Mouse (Mus musculus): ENCODE results near the gene Ube2g2. TPM values are rescaled to one million over a fixed set of nuclear protein-coding genes. Genes with fewer than 3 reads are reported as not detected.

Gene Ube2g2
- polyA plus RNA-seq, 1 experiment from 2014 or later = 98.4 TPM

DNA sequence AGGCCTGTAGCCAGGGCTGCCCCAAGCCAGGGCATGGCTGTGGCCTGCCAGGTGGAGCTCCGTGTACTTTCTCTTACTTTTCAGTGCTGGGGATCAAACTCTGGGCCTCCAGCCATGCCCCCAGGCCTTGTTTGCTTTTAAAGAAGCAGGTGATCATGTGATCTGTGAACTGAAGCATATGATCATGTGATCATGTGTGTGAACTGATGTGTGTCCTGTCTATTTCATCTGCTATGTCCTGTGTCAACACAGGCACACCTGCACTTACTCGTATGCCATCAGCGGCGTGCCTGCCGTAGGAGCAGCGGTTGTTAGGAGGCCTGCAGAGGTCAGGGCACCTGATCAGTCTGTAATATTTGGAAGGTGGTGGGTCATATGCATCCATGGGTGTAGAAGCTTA, 11.9 kb downstream of the Ube2g2 start:
- Histone ChIP-seq H3K36me3 (peaks cover 83% of the 10 kb centered on the region), H3K27ac (no peak overlapping the region), H3K4me3 (no peak overlapping the region), H3K4me1 (no peaks in the 10 kb centered on the region), H3K27me3 (ENCODE audit: low read depth, poor library complexity, severe bottlenecking) (no peaks in the 10 kb centered on the region), H3K9me3 (replicated peaks) (no peaks in the 10 kb centered on the region)
- no peak for DNase-seq (ENCODE audit: low spot score)
- 94% methylated on average over 6 of the region's 6 CpGs for WGBS

DNA sequence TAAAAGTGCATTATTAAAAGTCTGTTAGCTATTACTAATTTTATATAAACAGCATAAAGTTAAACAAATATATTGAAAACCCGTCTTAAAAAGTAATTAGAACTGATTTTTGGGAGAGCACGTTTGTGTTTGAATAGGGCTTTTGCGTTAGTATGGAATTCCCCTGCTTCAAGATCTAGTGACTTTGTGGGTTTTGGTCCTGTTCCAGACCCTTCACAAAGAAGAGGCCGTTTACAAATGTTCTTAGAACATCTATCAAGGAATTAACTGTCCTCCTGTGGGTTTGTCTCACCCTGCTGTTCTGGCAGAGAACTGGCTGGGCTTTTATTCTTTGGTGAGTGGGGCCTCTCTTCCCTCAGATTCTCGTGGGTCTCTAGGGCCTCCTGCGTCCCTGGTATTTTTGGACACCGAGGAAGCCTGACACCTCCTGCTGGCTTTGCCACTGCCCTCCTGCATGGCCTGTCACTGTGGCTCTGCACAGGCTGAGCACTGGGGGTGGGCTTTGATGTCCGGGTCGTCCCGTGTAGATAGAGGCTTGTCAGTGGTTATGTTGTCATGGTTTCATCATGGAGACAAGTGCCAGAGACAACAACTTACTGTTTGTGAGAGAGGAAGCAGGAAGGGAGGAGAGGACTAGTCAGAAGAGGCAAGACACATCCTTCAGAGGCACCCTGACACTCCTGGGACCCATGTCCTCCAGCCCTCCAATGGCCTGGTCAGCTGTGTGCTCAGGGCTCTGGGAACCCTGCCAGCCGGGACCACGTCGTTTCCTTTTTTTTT, 12.6 kb downstream of the Ube2g2 start:
- Histone ChIP-seq H3K27ac (no peak overlapping the region), H3K9me3 (replicated peaks) (no peaks in the 10 kb centered on the region), H3K27me3 (ENCODE audit: low read depth, poor library complexity, severe bottlenecking) (no peaks in the 10 kb centered on the region), H3K4me1 (no peaks in the 10 kb centered on the region), H3K36me3 (peaks cover 90% of the 10 kb centered on the region), H3K4me3 (no peak overlapping the region)
- 89% methylated on average over 13 of the region's 13 CpGs for WGBS
- no peak for DNase-seq (ENCODE audit: low spot score)

DNA sequence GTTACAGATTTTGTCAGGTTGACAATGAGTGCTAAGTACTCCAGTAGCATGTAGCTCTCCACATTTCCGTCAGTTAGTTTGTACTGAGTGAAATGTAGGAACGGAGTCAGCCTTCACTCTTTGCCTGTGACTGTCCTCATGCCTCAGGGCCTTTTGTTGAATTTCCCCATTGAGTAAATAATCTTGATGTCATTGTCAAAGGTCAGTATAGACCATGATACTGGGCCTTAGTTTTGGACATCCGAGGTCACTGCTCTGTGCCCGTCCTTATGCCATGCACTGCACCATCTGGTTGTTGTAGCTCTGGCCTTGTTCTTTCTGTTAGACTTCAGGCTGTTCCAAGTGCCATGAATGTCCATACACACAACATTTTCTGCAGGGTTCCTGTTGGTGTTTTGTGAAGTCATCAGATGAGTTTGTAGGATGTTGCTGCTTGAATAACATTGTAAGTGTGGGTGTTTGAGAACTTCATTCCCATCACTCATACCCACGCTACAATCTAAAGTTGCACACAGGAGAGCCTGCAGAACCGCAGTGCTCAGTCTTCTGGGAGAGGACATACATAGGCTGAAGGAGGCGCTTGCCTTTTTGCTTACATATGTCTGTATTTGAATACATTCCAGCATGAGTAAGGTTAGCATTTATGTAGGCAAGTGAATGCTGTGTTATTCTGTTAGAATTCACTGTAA, 14.3 kb downstream of the Ube2g2 start:
- DNase-seq (ENCODE audit: low spot score) = no peak
- no peaks in the 10 kb centered on the region for H3K9me3 ChIP-seq (replicated peaks)
- H3K36me3 ChIP-seq = peaks cover 96% of the 10 kb centered on the region
- WGBS = 94% methylated on average over 7 of the region's 7 CpGs
- no peak overlapping the region for H3K4me3 ChIP-seq
- H3K27me3 ChIP-seq (ENCODE audit: low read depth, poor library complexity, severe bottlenecking) = no peaks in the 10 kb centered on the region
- H3K27ac ChIP-seq = no peak overlapping the region
- H3K4me1 ChIP-seq = no peaks in the 10 kb centered on the region

DNA sequence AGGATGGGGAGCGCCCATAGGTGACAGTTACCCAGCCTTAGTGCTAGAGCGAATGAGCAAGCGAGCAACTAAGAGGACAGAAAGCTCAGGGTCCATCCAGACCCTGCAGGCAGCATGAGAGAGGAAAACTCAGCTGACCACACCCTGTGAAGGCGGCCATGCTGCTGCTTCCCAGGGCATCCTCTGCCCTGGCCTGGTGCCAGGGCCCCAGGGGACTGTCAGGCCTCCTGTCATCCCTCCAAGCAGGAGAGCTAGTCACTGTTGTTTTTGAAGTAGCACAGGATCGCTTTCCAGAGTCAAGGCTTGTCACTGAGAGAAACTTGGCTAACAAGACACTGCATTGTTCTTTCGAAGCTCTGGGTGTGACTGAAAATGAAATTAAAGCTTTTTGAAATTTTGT, 16.9 kb downstream of the Ube2g2 start:
- no peak overlapping the region for H3K27ac ChIP-seq
- no peak overlapping the region for H3K4me3 ChIP-seq
- H3K4me1 ChIP-seq = no peaks in the 10 kb centered on the region
- H3K9me3 ChIP-seq (replicated peaks) = no peaks in the 10 kb centered on the region
- DNase-seq (ENCODE audit: low spot score) = no peak
- peaks cover 98% of the 10 kb centered on the region for H3K36me3 ChIP-seq
- no peaks in the 10 kb centered on the region for H3K27me3 ChIP-seq (ENCODE audit: low read depth, poor library complexity, severe bottlenecking)
- WGBS = 91% methylated on average over 6 of the region's 6 CpGs

DNA sequence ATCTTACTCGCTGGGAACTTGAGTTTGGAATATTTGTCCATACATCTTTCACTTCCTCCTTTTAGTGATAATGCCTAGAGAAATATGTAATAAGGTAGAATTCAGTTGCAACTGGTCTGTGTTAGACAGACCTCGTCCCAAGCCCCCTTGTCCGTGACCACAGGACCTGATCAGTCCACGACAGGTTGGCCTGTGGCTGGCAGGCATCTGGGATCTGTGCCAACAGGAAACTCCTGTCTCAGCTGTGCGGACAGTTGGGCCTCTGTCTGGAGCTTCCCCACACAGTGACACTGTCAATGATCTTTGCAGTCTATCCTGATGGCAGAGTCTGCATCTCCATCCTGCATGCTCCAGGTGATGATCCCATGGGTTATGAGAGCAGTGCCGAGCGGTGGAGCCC, 21.1 kb downstream of the Ube2g2 start:
- no peak overlapping the region for H3K4me3 ChIP-seq
- peaks cover 90% of the 10 kb centered on the region for H3K36me3 ChIP-seq
- 95% methylated on average over 7 of the region's 7 CpGs for WGBS

DNA sequence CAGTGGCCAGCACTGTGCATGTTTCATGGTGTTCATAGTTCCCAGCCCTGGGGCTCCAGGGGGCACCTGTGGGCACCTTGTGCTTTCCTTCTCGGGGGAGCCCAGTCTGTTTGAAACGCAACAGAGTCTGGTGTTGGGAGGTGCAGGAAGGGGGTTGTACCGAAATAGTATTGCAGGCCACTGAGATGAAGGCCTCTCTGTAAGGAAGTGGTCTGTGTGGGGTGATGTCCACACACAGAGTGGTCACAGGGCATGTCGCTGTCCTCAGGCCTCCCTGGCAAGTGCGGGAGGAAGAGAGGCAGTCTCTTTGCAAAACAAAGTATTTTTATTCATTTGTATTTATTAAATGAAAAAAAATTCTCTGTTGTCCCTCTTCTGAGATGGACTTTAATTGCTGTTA, 23.5 kb downstream of the Ube2g2 start:
- WGBS = 91% methylated on average over 5 of the region's 5 CpGs
- H3K36me3 ChIP-seq = peaks cover 68% of the 10 kb centered on the region
- H3K4me3 ChIP-seq = no peak overlapping the region
- no peak overlapping the region for H3K27ac ChIP-seq
- H3K27me3 ChIP-seq (ENCODE audit: low read depth, poor library complexity, severe bottlenecking) = no peaks in the 10 kb centered on the region
- no peaks in the 10 kb centered on the region for H3K9me3 ChIP-seq (replicated peaks)
- no peaks in the 10 kb centered on the region for H3K4me1 ChIP-seq
- no peak for DNase-seq (ENCODE audit: low spot score)

More for the DNA sequence above, 21.1 kb downstream of the Ube2g2 start:
- Histone ChIP-seq H3K9me3 (replicated peaks) (no peaks in the 10 kb centered on the region), H3K27ac (no peak overlapping the region), H3K27me3 (ENCODE audit: low read depth, poor library complexity, severe bottlenecking) (no peaks in the 10 kb centered on the region), H3K4me1 (no peaks in the 10 kb centered on the region)
- no peak for DNase-seq (ENCODE audit: low spot score)

- no peaks in the 10 kb centered on the region for H3K9me3 ChIP-seq (replicated peaks)
- no peaks in the 10 kb centered on the region for H3K4me1 ChIP-seq
- no peaks in the 10 kb centered on the region for H3K27me3 ChIP-seq (ENCODE audit: low read depth, poor library complexity, severe bottlenecking)
- 73% methylated on average over 1 of the region's 1 CpGs for WGBS
- no peak for DNase-seq (ENCODE audit: low spot score)
- no peak overlapping the region for H3K27ac ChIP-seq
- H3K36me3 ChIP-seq = peaks cover 49% of the 10 kb centered on the region
- H3K4me3 ChIP-seq = no peak overlapping the region
Measured at GRCm38 (mm10) chr10:77647461-77647860, 25.4 kb downstream of the Ube2g2 start.

DNA sequence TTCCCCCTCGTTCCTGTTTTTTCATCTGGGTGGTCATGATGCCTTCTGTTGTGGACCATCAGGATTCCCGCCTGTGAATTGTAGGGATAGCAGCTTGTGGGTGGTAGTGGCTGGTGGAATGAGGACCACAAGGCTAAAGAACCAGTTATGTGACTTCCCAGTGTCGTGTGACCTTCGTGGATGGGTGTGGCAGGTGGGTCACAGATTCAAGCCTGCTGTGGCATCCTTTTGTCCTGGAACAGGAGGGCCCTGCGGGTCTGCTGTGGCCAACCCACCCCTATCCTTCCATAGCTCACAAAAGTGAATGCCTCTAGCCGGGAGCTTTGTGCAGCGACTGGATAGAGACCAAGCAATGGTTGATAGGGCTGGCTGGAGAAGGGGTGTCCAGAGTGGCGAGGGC, 25.8 kb downstream of the Ube2g2 start:
- H3K4me1 ChIP-seq = no peaks in the 10 kb centered on the region
- no peaks in the 10 kb centered on the region for H3K9me3 ChIP-seq (replicated peaks)
- WGBS = 85% methylated on average over 8 of the region's 8 CpGs
- DNase-seq (ENCODE audit: low spot score) = no peak
- H3K36me3 ChIP-seq = peaks cover 45% of the 10 kb centered on the region
- H3K27ac ChIP-seq = no peak overlapping the region
- H3K4me3 ChIP-seq = no peak overlapping the region
- H3K27me3 ChIP-seq (ENCODE audit: low read depth, poor library complexity, severe bottlenecking) = no peaks in the 10 kb centered on the region

GRCm38 (mm10) chr10:77652046-77652445, 30.0 kb downstream of the Ube2g2 start:
- peaks cover 4% of the 10 kb centered on the region; the same call in 1 of the 2 replicates for H3K36me3 ChIP-seq
- 90% methylated on average over 9 of the region's 9 CpGs for WGBS
- no peak for DNase-seq (ENCODE audit: low spot score)

DNA sequence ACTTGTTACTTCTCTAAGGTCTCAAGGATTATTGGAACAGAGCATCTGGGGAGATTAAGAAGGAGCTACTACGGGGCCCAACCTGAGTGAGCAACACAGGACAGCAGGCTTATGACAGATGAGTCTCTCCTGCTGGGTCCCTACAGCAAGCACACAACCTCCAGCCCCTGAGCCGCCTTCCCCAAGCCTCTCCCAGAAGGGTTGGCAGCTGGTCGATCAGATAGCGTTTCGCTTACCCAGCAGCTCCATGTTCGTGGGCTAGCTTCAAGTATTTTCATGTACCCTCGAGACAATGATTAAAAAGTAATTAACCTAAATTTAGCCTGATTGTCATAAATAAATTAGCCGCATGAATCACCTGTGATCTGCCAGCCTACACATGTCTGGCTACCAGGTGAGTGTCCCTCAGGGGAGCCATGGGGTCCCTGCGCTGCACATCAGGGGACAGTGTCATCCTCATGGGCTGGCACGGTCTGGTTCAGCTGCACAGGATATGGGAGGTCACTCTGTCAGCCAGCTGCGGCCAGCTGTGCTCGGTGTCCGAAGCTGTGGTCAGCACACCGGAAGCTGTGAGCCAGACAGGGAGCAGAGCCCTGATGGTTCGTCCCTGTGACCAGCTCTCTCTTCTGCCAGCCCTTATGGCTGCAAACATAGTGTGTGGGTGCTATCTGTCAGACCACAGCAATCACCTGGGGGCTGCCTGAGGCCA, 36.4 kb downstream of the Ube2g2 start:
- DNase-seq (ENCODE audit: low spot score) = no peak
- WGBS = 74% methylated on average over 15 of the region's 15 CpGs
- Histone ChIP-seq H3K9me3 (replicated peaks) (no peaks in the 10 kb centered on the region; the same call in 1 of the 2 replicates), H3K36me3 (no peaks in the 10 kb centered on the region), H3K4me1 (0 out of 2 replicates have a peak, but pooled peaks cover 4% of the 10 kb centered on the region), H3K27ac (no peak overlapping the region), H3K27me3 (ENCODE audit: low read depth, poor library complexity, severe bottlenecking) (peaks cover 3% of the 10 kb centered on the region), H3K4me3 (no peak overlapping the region)

More at GRCm38 (mm10) chr10:77652046-77652445, 30.0 kb downstream of the Ube2g2 start:
- H3K4me1 ChIP-seq = no peaks in the 10 kb centered on the region
- H3K4me3 ChIP-seq = no peak overlapping the region
- no peaks in the 10 kb centered on the region for H3K27me3 ChIP-seq (ENCODE audit: low read depth, poor library complexity, severe bottlenecking)
- no peak overlapping the region for H3K27ac ChIP-seq
- no peaks in the 10 kb centered on the region for H3K9me3 ChIP-seq (replicated peaks)

GRCm38 (mm10) chr10:77663949-77664665, 42.0 kb downstream of the Ube2g2 start:
- WGBS = 32% methylated on average over 43 of the region's 43 CpGs
- H3K4me1 ChIP-seq = peaks cover 9% of the 10 kb centered on the region
- H3K27ac ChIP-seq = peak overlapping the region; percentile 63
- no peaks in the 10 kb centered on the region; the same call in 1 of the 2 replicates for H3K9me3 ChIP-seq (replicated peaks)
- peak; percentile 62 for DNase-seq (ENCODE audit: low spot score)
- peak overlapping the region; percentile 30 for H3K4me3 ChIP-seq
- H3K27me3 ChIP-seq (ENCODE audit: low read depth, poor library complexity, severe bottlenecking) = peaks cover 24% of the 10 kb centered on the region
- H3K36me3 ChIP-seq = no peaks in the 10 kb centered on the region

DNA sequence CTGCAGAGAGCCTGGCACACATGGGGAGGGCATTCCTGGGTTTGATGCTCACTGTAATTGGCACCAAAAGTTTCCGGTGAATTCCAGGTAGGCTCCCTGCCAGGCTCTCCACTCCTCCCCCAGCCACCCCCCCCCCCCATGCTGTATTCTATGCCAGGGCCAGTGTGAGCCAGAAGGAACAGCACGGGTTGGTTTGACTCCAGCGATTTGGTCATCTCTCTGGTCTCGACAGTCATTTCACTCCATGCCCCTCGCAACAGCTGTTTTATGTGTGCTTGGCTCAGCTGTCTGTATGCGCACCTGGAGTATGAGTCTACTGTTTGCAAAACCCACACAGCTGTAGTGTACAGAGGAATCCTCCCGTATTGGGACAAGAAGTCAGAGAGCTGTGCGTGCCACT, 44.3 kb downstream of the Ube2g2 start:
- no peaks in the 10 kb centered on the region for H3K9me3 ChIP-seq (replicated peaks)
- no peak for DNase-seq (ENCODE audit: low spot score)
- peaks cover 24% of the 10 kb centered on the region for H3K27me3 ChIP-seq (ENCODE audit: low read depth, poor library complexity, severe bottlenecking)
- peak overlapping the region; percentile 9; the same call in 1 of the 2 replicates for H3K27ac ChIP-seq
- H3K4me3 ChIP-seq = no peak overlapping the region
- 86% methylated on average over 8 of the region's 8 CpGs for WGBS
- H3K4me1 ChIP-seq = peaks cover 9% of the 10 kb centered on the region
- no peaks in the 10 kb centered on the region for H3K36me3 ChIP-seq
